Mouse (Mus musculus): ENCODE measurements at regions not wholly inside any gene's neighbourhood (a gene's known extent, or its start where the extent isn't known, plus 50 kb on each side); places are given as distances from the start of the nearest gene placed in this dataset.
"Not testable (repeated sequence)": the region's sequence is repeated elsewhere in the genome, so short reads cannot be mapped to it uniquely, and the experiment has no call there.

- no peak overlapping the region for H3K9ac ChIP-seq (replicated peaks; ENCODE audit: low read depth, low read length)
Measured at GRCm38 (mm10) chr9:5496837-5497236, 151.6 kb downstream of the Casp12 start.

GRCm38 (mm10) chr9:5498306-5498705 lies 153.1 kb downstream of the Casp12 start:
- no peaks in the 10 kb centered on the region for H3K36me3 ChIP-seq (replicated peaks; ENCODE audit: control insufficient read depth, insufficient read depth, low read length)
- WGBS = 55% methylated on average over 3 of the region's 3 CpGs
- TF ChIP-seq EP300 (IDR thresholded peaks at IDR 0.05; ENCODE audit: low read depth) = no peak
- TF ChIP-seq CTCF (IDR thresholded peaks at IDR 0.05; ENCODE audit: low read depth) = peak; percentile 28
- H3K27ac ChIP-seq (ENCODE audit: low read depth) = no peak overlapping the region
- ATAC-seq (ENCODE audit: insufficient read depth, low read depth) (no peak), DNase-seq (ENCODE audit: low spot score) (no peak)
- H3K9ac ChIP-seq (replicated peaks; ENCODE audit: low read depth, low read length) = no peak overlapping the region
- H3K4me2 ChIP-seq (ENCODE audit: low read depth, low read length) = no peak overlapping the region
- H3K4me1 ChIP-seq (ENCODE audit: control insufficient read depth, insufficient read depth) = no peaks in the 10 kb centered on the region
- H3K27me3 ChIP-seq (ENCODE audit: control insufficient read depth, insufficient read depth, low read length) = no peaks in the 10 kb centered on the region
- H3K4me3 ChIP-seq (ENCODE audit: low read depth, low read length) = no peak overlapping the region
- H3K9me3 ChIP-seq (replicated peaks; ENCODE audit: control insufficient read depth, low read length) = no peaks in the 10 kb centered on the region

More at GRCm38 (mm10) chr9:5496837-5497236, 151.6 kb downstream of the Casp12 start:
- no peaks in the 10 kb centered on the region for H3K36me3 ChIP-seq (replicated peaks; ENCODE audit: control insufficient read depth, insufficient read depth, low read length)
- no peak overlapping the region for H3K4me3 ChIP-seq (ENCODE audit: low read depth, low read length)
- H3K4me2 ChIP-seq (ENCODE audit: low read depth, low read length) = no peak overlapping the region
- 63% methylated on average over 2 of the region's 2 CpGs for WGBS
- TF ChIP-seq EP300 (IDR thresholded peaks at IDR 0.05; ENCODE audit: low read depth) = no peak
- H3K4me1 ChIP-seq (ENCODE audit: control insufficient read depth, insufficient read depth) = no peaks in the 10 kb centered on the region
- DNase-seq (ENCODE audit: low spot score) (no peak), ATAC-seq (ENCODE audit: insufficient read depth, low read depth) (no peak)
- H3K9me3 ChIP-seq (replicated peaks; ENCODE audit: control insufficient read depth, low read length) = no peaks in the 10 kb centered on the region
- H3K27ac ChIP-seq (ENCODE audit: low read depth) = no peak overlapping the region
- H3K27me3 ChIP-seq (ENCODE audit: control insufficient read depth, insufficient read depth, low read length) = no peaks in the 10 kb centered on the region

GRCm38 (mm10) chr9:5525762-5526360 lies 180.6 kb downstream of the Casp12 start:
- no peak overlapping the region for H3K27ac ChIP-seq (ENCODE audit: low read depth)
- no peaks in the 10 kb centered on the region for H3K4me1 ChIP-seq (ENCODE audit: control insufficient read depth, insufficient read depth)
- no peaks in the 10 kb centered on the region for H3K36me3 ChIP-seq (replicated peaks; ENCODE audit: control insufficient read depth, insufficient read depth, low read length)
- no peak overlapping the region for H3K4me3 ChIP-seq (ENCODE audit: low read depth, low read length)
- H3K9ac ChIP-seq (replicated peaks; ENCODE audit: low read depth, low read length) = no peak overlapping the region
- H3K4me2 ChIP-seq (ENCODE audit: low read depth, low read length) = no peak overlapping the region
- H3K9me3 ChIP-seq (replicated peaks; ENCODE audit: control insufficient read depth, low read length) = no peaks in the 10 kb centered on the region
- no peaks in the 10 kb centered on the region for H3K27me3 ChIP-seq (ENCODE audit: control insufficient read depth, insufficient read depth, low read length)
- ATAC-seq (ENCODE audit: insufficient read depth, low read depth) = no peak
- DNase-seq (ENCODE audit: low spot score) = no peak
- no peak for TF ChIP-seq EP300 (IDR thresholded peaks at IDR 0.05; ENCODE audit: low read depth)

- WGBS = 61% methylated on average over 1 of the region's 1 CpGs
- H3K9me3 ChIP-seq (replicated peaks; ENCODE audit: control insufficient read depth, low read length) = no peaks in the 10 kb centered on the region
- no peaks in the 10 kb centered on the region for H3K36me3 ChIP-seq (replicated peaks; ENCODE audit: control insufficient read depth, insufficient read depth, low read length)
- H3K27ac ChIP-seq (ENCODE audit: low read depth) = no peak overlapping the region
- no peak overlapping the region for H3K4me3 ChIP-seq (ENCODE audit: low read depth, low read length)
- ATAC-seq (ENCODE audit: insufficient read depth, low read depth) (no peak), DNase-seq (ENCODE audit: low spot score) (no peak)
- no peak overlapping the region for H3K4me2 ChIP-seq (ENCODE audit: low read depth, low read length)
- H3K4me1 ChIP-seq (ENCODE audit: control insufficient read depth, insufficient read depth) = no peaks in the 10 kb centered on the region
- TF ChIP-seq EP300 (IDR thresholded peaks at IDR 0.05; ENCODE audit: low read depth) (no peak), CTCF (IDR thresholded peaks at IDR 0.05; ENCODE audit: low read depth) (no peak)
- no peak overlapping the region for H3K9ac ChIP-seq (replicated peaks; ENCODE audit: low read depth, low read length)
- H3K27me3 ChIP-seq (ENCODE audit: control insufficient read depth, insufficient read depth, low read length) = no peaks in the 10 kb centered on the region
Measured at GRCm38 (mm10) chr9:5542604-5543003, 197.4 kb downstream of the Casp12 start.

GRCm38 (mm10) chr9:5575072-5575471 lies 229.8 kb downstream of the Casp12 start:
- no peak for DNase-seq (ENCODE audit: low spot score)
- WGBS = 68% methylated on average over 1 of the region's 1 CpGs
- H3K4me3 ChIP-seq (ENCODE audit: low read depth, low read length) = no peak overlapping the region
- no peaks in the 10 kb centered on the region for H3K36me3 ChIP-seq (replicated peaks; ENCODE audit: control insufficient read depth, insufficient read depth, low read length)
- H3K27me3 ChIP-seq (ENCODE audit: control insufficient read depth, insufficient read depth, low read length) = no peaks in the 10 kb centered on the region
- H3K27ac ChIP-seq (ENCODE audit: low read depth) = no peak overlapping the region
- H3K4me2 ChIP-seq (ENCODE audit: low read depth, low read length) = no peak overlapping the region
- ATAC-seq (ENCODE audit: insufficient read depth, low read depth) = no peak
- no peaks in the 10 kb centered on the region for H3K9me3 ChIP-seq (replicated peaks; ENCODE audit: control insufficient read depth, low read length)
- no peaks in the 10 kb centered on the region for H3K4me1 ChIP-seq (ENCODE audit: control insufficient read depth, insufficient read depth)
- H3K9ac ChIP-seq (replicated peaks; ENCODE audit: low read depth, low read length) = no peak overlapping the region
- no peak for TF ChIP-seq EP300 (IDR thresholded peaks at IDR 0.05; ENCODE audit: low read depth)
- TF ChIP-seq CTCF (IDR thresholded peaks at IDR 0.05; ENCODE audit: low read depth) = no peak

GRCm38 (mm10) chr9:5578168-5578567 lies 232.9 kb downstream of the Casp12 start:
- H3K9ac ChIP-seq (replicated peaks; ENCODE audit: low read depth, low read length); H3K36me3 ChIP-seq (replicated peaks; ENCODE audit: control insufficient read depth, insufficient read depth, low read length); ATAC-seq (ENCODE audit: insufficient read depth, low read depth); H3K27ac ChIP-seq (ENCODE audit: low read depth); H3K27me3 ChIP-seq (ENCODE audit: control insufficient read depth, insufficient read depth, low read length); H3K4me1 ChIP-seq (ENCODE audit: control insufficient read depth, insufficient read depth); DNase-seq (ENCODE audit: low spot score); H3K9me3 ChIP-seq (replicated peaks; ENCODE audit: control insufficient read depth, low read length); H3K4me2 ChIP-seq (ENCODE audit: low read depth, low read length); H3K4me3 ChIP-seq (ENCODE audit: low read depth, low read length): not testable (repeated sequence)
- 77% methylated on average over 11 of the region's 11 CpGs for WGBS
